Mouse (Mus musculus) urinary bladder, postnatal 4 days (tissue): ENCODE measurements around the gene Unc93a2.
"Not testable (repeated sequence)": the region's sequence is repeated elsewhere in the genome, so short reads cannot be mapped to it uniquely, and the experiment has no call there.

Experiments used
- DNase-seq, 2 experiments: peaks; one replicate each; pipeline ENCODE4 v3.0.0; 2021 to 2022; ENCODE audit warnings: low spot score in 2 of 2

Gene Unc93a2

DNA sequence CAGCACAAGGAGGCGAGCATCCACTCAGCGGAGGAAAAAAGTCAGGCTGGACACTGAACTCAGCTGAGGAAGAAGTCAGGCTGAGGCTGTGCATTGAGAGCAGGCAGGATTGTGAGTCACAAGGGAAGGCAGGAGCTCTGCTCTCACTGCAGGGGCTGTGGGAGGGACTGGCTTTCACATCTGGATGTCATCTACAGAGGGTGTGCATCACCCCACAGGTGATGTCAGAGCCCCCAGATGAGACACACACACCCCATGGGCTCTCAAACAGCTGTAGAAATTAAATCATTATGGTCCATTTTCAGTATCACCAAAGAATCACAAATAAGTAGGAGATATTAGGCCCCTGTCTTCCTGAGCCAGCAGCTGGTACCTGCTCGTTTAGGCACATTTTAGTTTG, at the start of gene Unc93a2:
Gene Unc93a2 (minus strand): TSS at position 101 of the 400 bp plus-strand sequence.
- not testable (repeated sequence) for DNase-seq

DNA sequence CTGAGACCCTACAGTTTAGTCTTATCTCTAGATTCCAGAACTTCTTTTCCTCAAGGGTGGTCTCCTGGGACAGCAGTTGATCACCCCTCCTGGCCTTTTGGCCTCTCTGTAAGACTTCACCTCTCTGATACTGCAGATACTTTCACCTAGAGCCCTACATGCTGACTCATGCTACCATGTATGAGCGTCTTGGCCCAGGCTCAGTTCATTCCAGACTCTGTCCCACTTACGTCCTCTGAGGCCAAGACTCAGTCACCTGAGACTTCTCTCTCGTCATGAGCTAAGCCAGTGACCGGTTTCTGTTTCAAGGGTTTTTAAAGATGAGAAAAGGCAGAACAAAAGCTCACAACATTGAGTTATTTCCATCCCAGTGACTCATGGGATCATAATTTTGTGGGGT, 48.9 kb upstream of the Unc93a2 start:
- DNase-seq = not testable (repeated sequence)

- not testable (repeated sequence) for DNase-seq
These were observed 45.0 kb upstream of the Unc93a2 start for GRCm38 (mm10) chr17:7430210-7430631.

- DNase-seq = not testable (repeated sequence)
These were observed 35.1 kb upstream of the Unc93a2 start for GRCm38 (mm10) chr17:7420191-7420973.

GRCm38 (mm10) chr17:7414601-7415310, 29.5 kb upstream of the Unc93a2 start:
- DNase-seq = not testable (repeated sequence)

- not testable (repeated sequence) for DNase-seq
These were observed 28.1 kb upstream of the Unc93a2 start for GRCm38 (mm10) chr17:7413336-7413735.

DNA sequence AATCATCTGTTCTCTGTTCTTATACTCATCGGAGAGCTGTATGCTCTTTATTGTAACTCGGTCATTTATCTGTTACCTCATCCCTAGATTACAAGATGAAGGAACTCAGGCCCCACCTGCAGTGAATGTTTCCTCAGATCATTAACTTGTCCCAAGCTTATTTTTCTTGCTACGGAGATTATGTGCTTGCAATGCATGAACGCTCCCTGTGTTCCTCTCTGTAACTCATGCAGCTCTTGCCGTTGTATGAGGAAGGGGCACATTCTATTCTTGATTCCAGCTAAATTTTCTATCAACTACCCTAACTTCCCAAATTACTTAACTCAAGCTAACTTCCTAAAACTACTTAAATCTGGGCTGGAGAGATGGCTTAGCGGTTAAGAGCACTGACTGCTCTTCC, 14.5 kb upstream of the Unc93a2 start:
- DNase-seq = not testable (repeated sequence)

DNA sequence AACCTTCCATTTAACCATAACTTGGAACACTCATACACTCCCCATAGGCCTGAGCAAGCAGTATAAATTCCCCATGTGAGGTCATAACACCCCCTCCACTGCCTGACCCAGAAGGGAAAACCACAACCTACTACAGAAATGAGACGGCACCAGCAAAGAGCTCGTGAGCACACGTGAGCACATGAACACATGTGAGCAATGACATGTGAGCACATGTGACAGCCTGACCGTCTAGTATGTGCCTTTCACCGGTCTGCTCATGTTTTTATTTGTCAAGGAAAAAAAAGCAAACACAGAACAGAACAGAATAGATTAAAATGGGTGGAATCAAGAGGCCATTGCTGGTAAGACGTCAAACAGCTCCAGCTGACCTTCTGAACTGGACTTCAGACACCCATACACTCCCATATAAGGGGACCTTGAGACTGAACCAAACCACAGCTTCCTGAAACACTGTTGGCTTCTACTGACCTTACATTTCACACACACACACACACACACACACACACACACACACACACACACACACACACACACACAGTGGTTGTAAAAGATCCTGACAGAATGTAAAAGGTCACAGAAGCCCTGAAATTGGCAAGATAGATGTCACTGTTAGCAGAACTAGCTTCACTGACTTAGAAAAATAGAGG, 13.1 kb upstream of the Unc93a2 start:
- not testable (repeated sequence) for DNase-seq

- not testable (repeated sequence) for DNase-seq
These were observed 11.8 kb upstream of the Unc93a2 start for GRCm38 (mm10) chr17:7397079-7397478.

- DNase-seq = not testable (repeated sequence)
These were observed 11.0 kb upstream of the Unc93a2 start for GRCm38 (mm10) chr17:7396288-7396687.

DNA sequence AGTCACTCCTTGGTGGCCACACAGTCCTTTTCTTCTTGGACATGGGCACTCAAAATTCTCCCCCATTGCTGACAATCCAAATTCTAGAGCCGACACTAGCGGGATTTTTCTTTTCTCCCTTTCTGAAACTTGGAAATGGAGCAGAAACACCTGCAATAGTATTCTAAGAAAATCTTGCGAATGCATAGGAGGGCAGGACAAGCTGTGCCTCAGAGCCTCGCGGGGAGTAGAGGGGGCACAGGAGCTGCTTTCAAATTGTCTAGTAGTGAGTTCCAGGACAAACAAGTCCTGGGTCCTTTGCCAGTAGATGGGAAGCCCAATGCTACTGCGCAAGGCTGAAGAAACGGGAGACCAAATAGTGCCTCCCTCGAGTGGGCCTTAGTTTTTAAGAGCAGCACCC, 10.4 kb upstream of the Unc93a2 start:
- not testable (repeated sequence) for DNase-seq

GRCm38 (mm10) chr17:7395116-7395515, 9.9 kb upstream of the Unc93a2 start:
- DNase-seq = not testable (repeated sequence)

- not testable (repeated sequence) for DNase-seq
These were observed 4.6 kb upstream of the Unc93a2 start for GRCm38 (mm10) chr17:7389898-7390297.

DNA sequence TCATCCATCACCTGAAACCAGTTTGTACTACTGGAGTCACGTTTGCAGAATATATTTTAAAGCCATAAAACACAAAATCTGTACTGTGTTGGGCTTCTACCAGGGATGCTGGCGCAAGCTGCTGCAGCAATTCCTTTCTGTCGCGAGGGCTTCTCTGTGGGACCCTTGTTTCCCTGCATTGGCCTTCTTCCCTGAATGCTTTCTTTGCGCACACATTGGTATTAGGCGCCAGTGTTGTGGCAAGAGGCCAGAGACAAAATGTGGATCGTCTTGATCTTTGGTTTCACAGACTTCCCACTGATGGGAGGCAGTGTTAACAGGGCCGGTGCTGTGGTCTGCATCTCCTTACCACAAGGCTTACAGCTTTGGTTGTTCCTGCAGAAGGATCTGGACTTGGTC, 3.7 kb upstream of the Unc93a2 start:
- DNase-seq = not testable (repeated sequence)

GRCm38 (mm10) chr17:7388341-7388957, 3.2 kb upstream of the Unc93a2 start:
- not testable (repeated sequence) for DNase-seq

GRCm38 (mm10) chr17:7386016-7386415, 752 bp upstream of the Unc93a2 start:
- not testable (repeated sequence) for DNase-seq

DNA sequence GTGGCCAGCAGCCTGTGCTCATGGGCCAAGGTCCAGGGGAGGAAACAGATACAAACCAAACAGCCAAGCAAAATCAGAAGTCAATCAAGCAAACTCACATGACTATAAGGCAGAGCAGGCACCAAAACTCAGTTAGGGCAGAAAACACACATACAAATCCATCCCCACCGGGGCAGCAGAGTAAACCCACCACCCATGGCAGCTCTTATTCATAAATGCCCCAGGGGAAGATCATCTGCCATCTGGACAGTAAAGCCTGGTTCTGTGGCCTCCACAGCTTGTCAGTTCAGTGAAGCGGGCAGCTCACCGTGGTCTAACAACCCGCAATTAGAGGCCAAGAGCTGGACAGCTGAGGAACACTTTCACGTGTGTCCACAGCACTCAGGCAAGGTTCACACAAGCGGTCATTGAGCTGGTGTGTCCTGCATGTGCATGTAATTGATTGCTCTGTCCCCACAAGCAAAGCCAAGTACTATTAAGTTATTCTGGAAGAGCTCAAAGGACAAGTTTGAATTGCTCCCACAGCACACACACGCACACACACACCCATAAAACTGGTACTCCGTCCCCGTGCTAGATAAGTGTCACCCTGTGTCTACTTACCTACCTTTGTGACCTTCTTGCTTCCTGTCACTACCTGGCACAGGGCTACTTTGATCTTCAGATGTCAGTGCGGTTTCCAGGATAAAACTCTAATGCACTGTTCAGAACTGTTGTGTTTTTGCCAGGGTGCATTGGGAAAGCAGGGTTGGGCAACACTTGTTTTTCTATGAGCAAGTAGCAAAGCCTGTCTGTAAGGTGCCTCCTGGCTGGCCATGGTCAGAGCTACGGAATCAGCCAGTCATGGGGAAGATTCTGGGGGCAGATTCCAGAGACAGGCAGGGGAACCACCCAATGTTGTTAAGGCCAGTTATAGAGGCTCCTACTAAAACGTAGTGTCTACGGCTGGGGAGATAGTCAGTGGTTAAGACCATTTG, 1.8 kb downstream of the Unc93a2 start:
- not testable (repeated sequence) for DNase-seq

DNA sequence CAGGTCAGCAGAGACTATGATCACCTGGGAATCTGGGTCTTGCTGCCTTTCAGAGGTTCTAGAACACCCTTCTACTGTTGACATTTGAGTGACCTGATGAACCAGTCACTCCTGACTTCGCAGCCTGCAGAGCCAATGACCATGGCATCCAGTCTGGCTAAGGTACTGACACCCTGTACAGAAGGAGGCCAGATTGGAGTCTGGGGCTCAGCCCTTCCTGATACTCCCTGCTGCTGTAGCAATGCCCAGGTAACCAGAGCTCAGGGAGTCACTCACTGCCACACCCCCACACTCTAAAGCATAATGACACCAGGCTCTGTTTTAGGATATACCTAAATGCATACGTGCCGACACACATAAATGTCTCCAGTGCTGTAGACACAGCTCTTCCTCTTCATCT, 2.6 kb downstream of the Unc93a2 start:
- DNase-seq = not testable (repeated sequence)

DNA sequence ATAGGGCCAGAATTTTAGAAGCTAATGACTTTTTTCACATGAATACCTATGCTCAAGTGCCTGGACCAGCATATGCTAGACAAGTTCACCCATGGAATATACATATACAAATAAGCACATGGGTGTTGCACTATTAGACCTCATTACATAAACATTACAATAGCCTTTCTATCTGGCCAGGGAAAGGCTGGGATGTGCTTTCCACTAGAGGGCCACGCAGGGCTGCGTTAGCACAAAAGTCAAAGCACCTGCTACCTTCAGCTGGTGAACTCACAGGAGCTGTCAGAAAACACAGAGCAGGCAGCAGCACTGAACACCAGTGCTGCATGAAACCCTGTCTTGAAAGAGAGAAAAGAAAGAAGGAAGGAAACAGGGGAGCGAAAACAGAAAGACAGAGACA, 7.4 kb downstream of the Unc93a2 start:
- not testable (repeated sequence) for DNase-seq

GRCm38 (mm10) chr17:7376951-7377700, 8.1 kb downstream of the Unc93a2 start:
- not testable (repeated sequence) for DNase-seq
